Mouse (Mus musculus): ENCODE measurements around the gene Oxt. TPM values are rescaled to one million over a fixed set of nuclear protein-coding genes. Genes with fewer than 3 reads are reported as not detected.

Gene Oxt
- total RNA-seq, 2 experiments from 2014 or later, result not detected

- peak; percentile 36 to 74 for DNase-seq
Observed at GRCm38 (mm10) chr2:130578148-130578547, 2.2 kb downstream of the Oxt start.

GRCm38 (mm10) chr2:130579791-130580190, 3.8 kb downstream of the Oxt start:
- no peak for DNase-seq

- no peak for DNase-seq
Observed at GRCm38 (mm10) chr2:130581201-130581600, 5.2 kb downstream of the Oxt start.

- no peak for DNase-seq
Observed at GRCm38 (mm10) chr2:130582552-130582951, 6.6 kb downstream of the Oxt start, which contains the start of gene Avp. Gene Avp (minus strand): TSS chr2:130582554.

- DNase-seq, result peak in 1 of 2 experiments; percentile 52
Observed at GRCm38 (mm10) chr2:130583902-130584560, 8.1 kb downstream of the Oxt start.

GRCm38 (mm10) chr2:130586016-130586415, 10.0 kb downstream of the Oxt start:
- no peak for DNase-seq

- no peak for DNase-seq
Observed at GRCm38 (mm10) chr2:130588373-130588772, 12.4 kb downstream of the Oxt start.

GRCm38 (mm10) chr2:130589157-130589556, 13.2 kb downstream of the Oxt start:
- no peak for DNase-seq

GRCm38 (mm10) chr2:130589761-130590160, 13.8 kb downstream of the Oxt start:
- DNase-seq, result peak; percentile 55 to 58

GRCm38 (mm10) chr2:130591016-130591415, 15.0 kb downstream of the Oxt start:
- DNase-seq, result no peak

- no peak for DNase-seq
Observed at GRCm38 (mm10) chr2:130595596-130595995, 19.6 kb downstream of the Oxt start.

GRCm38 (mm10) chr2:130597601-130598010, 21.6 kb downstream of the Oxt start:
- peak in 1 of 2 experiments; percentile 50 for DNase-seq

- DNase-seq, result peak in 1 of 2 experiments; percentile 22
Observed at GRCm38 (mm10) chr2:130598399-130598798, 22.4 kb downstream of the Oxt start.

GRCm38 (mm10) chr2:130602195-130602594, 26.2 kb downstream of the Oxt start:
- no peak for DNase-seq

GRCm38 (mm10) chr2:130613091-130613490, 37.1 kb downstream of the Oxt start:
- DNase-seq, result no peak

- no peak for DNase-seq
Observed at GRCm38 (mm10) chr2:130618972-130619371, 43.0 kb downstream of the Oxt start.

Small RNA genes lying within 50 kb of the gene (microRNA-seq; reads per million reads assigned to microRNA genes)
- gene Gm23876, result 0 reads per million in 2 experiments

Other genes with a start within 250 kb of the Oxt start
- gene Cpxm1, start 178.6 kb upstream of the Oxt start, total RNA-seq (2021), result 1 to 10 TPM; 4.3 to 6.0 TPM
- gene Gm28372, start 170.9 kb upstream of the Oxt start, total RNA-seq (2021), result not detected
- not detected for gene 1700020A23Rik, start 170.9 kb upstream of the Oxt start, total RNA-seq (2021)
- not detected for gene Tmem239, start 169.7 kb upstream of the Oxt start, total RNA-seq (2021)
- gene Vps16, start 151.8 kb upstream of the Oxt start, total RNA-seq (2021), result 10 to 100 TPM; 26.4 to 28.1 TPM
- 1 to 10 TPM; 4.5 to 7.0 TPM for gene Pced1a, start 151.5 kb upstream of the Oxt start, total RNA-seq (2021)
- 10 to 100 TPM; 40.9 to 47.9 TPM for gene Ptpra, start 125.9 kb upstream of the Oxt start, total RNA-seq (2021)
- gene Mrps26, start 12.4 kb upstream of the Oxt start, total RNA-seq (2021), result 10 to 100 TPM; 68.5 to 72.4 TPM
- gene Avp, start 6.4 kb downstream of the Oxt start, total RNA-seq (2021), result 10 to 100 TPM; 15.5 to 25.6 TPM
- gene Fastkd5, start 53.9 kb downstream of the Oxt start, total RNA-seq (2021), result 1 to 10 TPM; 7.7 to 7.9 TPM
- gene Ubox5, start 53.9 kb downstream of the Oxt start, total RNA-seq (2021), result 1 to 10 TPM; 4.1 to 4.6 TPM
- gene Lzts3, start 66.6 kb downstream of the Oxt start, total RNA-seq (2021), result 1 to 10 TPM; 4.8 to 5.7 TPM
- gene Ddrgk1, start 88.5 kb downstream of the Oxt start, total RNA-seq (2021), result 10 to 100 TPM; 85.2 to 97.5 TPM
- gene Itpa, start 91.4 kb downstream of the Oxt start, total RNA-seq (2021), result 10 to 100 TPM; 14.6 to 17.7 TPM
- under 1 TPM; 0.20 to 0.36 TPM for gene Slc4a11, start 121.3 kb downstream of the Oxt start, total RNA-seq (2021)